Mouse (Mus musculus): Measurements from ENCODE around the gene Pax1.

Gene Pax1

GRCm38 (mm10) chr2:147361581-147361980, at the start of gene Pax1:
Gene Pax1, plus strand, starts transcription at chr2:147361925.
- no peak for TF ChIP-seq GATA4 (IDR thresholded peaks at IDR 0.05; ENCODE audit: insufficient replicate concordance, low read length)

- TF ChIP-seq GATA4 (IDR thresholded peaks at IDR 0.05; ENCODE audit: insufficient replicate concordance, low read length) = no peak
Observed at GRCm38 (mm10) chr2:147321036-147321435, 40.7 kb upstream of the Pax1 start.

- TF ChIP-seq GATA4 (IDR thresholded peaks at IDR 0.05; ENCODE audit: insufficient replicate concordance, low read length) = no peak
Observed at GRCm38 (mm10) chr2:147325178-147325577, 36.5 kb upstream of the Pax1 start.

- no peak for TF ChIP-seq GATA4 (IDR thresholded peaks at IDR 0.05; ENCODE audit: insufficient replicate concordance, low read length)
Observed at GRCm38 (mm10) chr2:147332731-147333130, 29.0 kb upstream of the Pax1 start.

GRCm38 (mm10) chr2:147338729-147339128, 23.0 kb upstream of the Pax1 start:
- no peak for TF ChIP-seq GATA4 (IDR thresholded peaks at IDR 0.05; ENCODE audit: insufficient replicate concordance, low read length)

- no peak for TF ChIP-seq GATA4 (IDR thresholded peaks at IDR 0.05; ENCODE audit: insufficient replicate concordance, low read length)
Observed at GRCm38 (mm10) chr2:147339796-147340195, 21.9 kb upstream of the Pax1 start.

- no peak for TF ChIP-seq GATA4 (IDR thresholded peaks at IDR 0.05; ENCODE audit: insufficient replicate concordance, low read length)
Observed at GRCm38 (mm10) chr2:147342198-147342597, 19.5 kb upstream of the Pax1 start.

- no peak for TF ChIP-seq GATA4 (IDR thresholded peaks at IDR 0.05; ENCODE audit: insufficient replicate concordance, low read length)
Observed at GRCm38 (mm10) chr2:147359716-147360115, 2.0 kb upstream of the Pax1 start.

- TF ChIP-seq GATA4 (IDR thresholded peaks at IDR 0.05; ENCODE audit: insufficient replicate concordance, low read length) = no peak
Observed at GRCm38 (mm10) chr2:147360401-147360800, 1.3 kb upstream of the Pax1 start.

- TF ChIP-seq GATA4 (IDR thresholded peaks at IDR 0.05; ENCODE audit: insufficient replicate concordance, low read length) = no peak
Observed at GRCm38 (mm10) chr2:147360856-147361255, 869 bp upstream of the Pax1 start.

GRCm38 (mm10) chr2:147362316-147362715, 591 bp downstream of the Pax1 start:
- TF ChIP-seq GATA4 (IDR thresholded peaks at IDR 0.05; ENCODE audit: insufficient replicate concordance, low read length) = no peak

- TF ChIP-seq GATA4 (IDR thresholded peaks at IDR 0.05; ENCODE audit: insufficient replicate concordance, low read length) = no peak
Observed at GRCm38 (mm10) chr2:147363401-147364130, 1.8 kb downstream of the Pax1 start.

GRCm38 (mm10) chr2:147364198-147364597, 2.5 kb downstream of the Pax1 start:
- TF ChIP-seq GATA4 (IDR thresholded peaks at IDR 0.05; ENCODE audit: insufficient replicate concordance, low read length) = no peak

GRCm38 (mm10) chr2:147364982-147365907, 3.5 kb downstream of the Pax1 start:
- TF ChIP-seq GATA4 (IDR thresholded peaks at IDR 0.05; ENCODE audit: insufficient replicate concordance, low read length) = no peak

- no peak for TF ChIP-seq GATA4 (IDR thresholded peaks at IDR 0.05; ENCODE audit: insufficient replicate concordance, low read length)
Observed at GRCm38 (mm10) chr2:147365908-147366630, 4.3 kb downstream of the Pax1 start.
